Mouse (Mus musculus) gonadal fat pad, adult 2 months (tissue): Measurements from ENCODE around the gene Zcchc3. TPM values are rescaled to one million over a fixed set of nuclear protein-coding genes. Genes with fewer than 3 reads are reported as not detected.

Experiments
- polyA plus RNA-seq: library from polyadenylated mRNA; depleted of rRNA; stranded (reverse); fragments of >200 nt; gene quantifications from 2 replicates; pipeline ENCODE4 v1.2.3, GENCODE M21; 2012; rRNA removed

Zcchc3 gene
- polyA plus RNA-seq, 1 experiment: 4.0 TPM

Other genes with a start within 250 kb of the Zcchc3 start
- 26.7 and 29.6 TPM in 2 replicates for gene Csnk2a1, start 188.2 kb downstream of the Zcchc3 start, polyA plus RNA-seq
- gene Tbc1d20, start 121.2 kb downstream of the Zcchc3 start, polyA plus RNA-seq: 82.0 and 93.5 TPM in 2 replicates
- gene Rbck1, start 82.4 kb downstream of the Zcchc3 start, polyA plus RNA-seq: 140 and 169 TPM in 2 replicates
- 3.6 and 4.3 TPM in 2 replicates for gene Trib3, start 71.0 kb downstream of the Zcchc3 start, polyA plus RNA-seq
- gene Nrsn2, start 38.4 kb downstream of the Zcchc3 start, polyA plus RNA-seq: 0.07 and 0.08 TPM in 2 replicates
- 14.0 and 20.1 TPM in 2 replicates for gene Sox12, start 17.0 kb downstream of the Zcchc3 start, polyA plus RNA-seq
- 1.5 and 3.9 TPM in 2 replicates for gene 6820408C15Rik, start 560 bp upstream of the Zcchc3 start, polyA plus RNA-seq
- 374 and 466 TPM in 2 replicates for gene Defb23, start 49.6 kb upstream of the Zcchc3 start, polyA plus RNA-seq
- 2,505 and 2,619 TPM in 2 replicates for gene Defb20, start 62.0 kb upstream of the Zcchc3 start, polyA plus RNA-seq
- 427 and 445 TPM in 2 replicates for gene Defb22, start 75.1 kb upstream of the Zcchc3 start, polyA plus RNA-seq
- 162 and 254 TPM in 2 replicates for gene Defb26, start 96.7 kb upstream of the Zcchc3 start, polyA plus RNA-seq
- gene Defb28, start 103.2 kb upstream of the Zcchc3 start, polyA plus RNA-seq: 568 and 1,189 TPM in 2 replicates
- 275 and 317 TPM in 2 replicates for gene Defb29, start 125.1 kb upstream of the Zcchc3 start, polyA plus RNA-seq
- gene Gm17416, start 154.3 kb upstream of the Zcchc3 start, polyA plus RNA-seq: under 0.01 and 893 TPM in 2 replicates
- 358 and 473 TPM in 2 replicates for gene Defb21, start 157.7 kb upstream of the Zcchc3 start, polyA plus RNA-seq
- 9.6 and 11.3 TPM in 2 replicates for gene Defb19, start 165.3 kb upstream of the Zcchc3 start, polyA plus RNA-seq
- gene Defb45, start 184.4 kb upstream of the Zcchc3 start, polyA plus RNA-seq: 162 and 204 TPM in 2 replicates
- 5.4 and 9.0 TPM in 2 replicates for gene Defb36, start 189.3 kb upstream of the Zcchc3 start, polyA plus RNA-seq
- gene Defb25, start 208.0 kb upstream of the Zcchc3 start, polyA plus RNA-seq: 6,893 and 7,961 TPM in 2 replicates
- gene Rem1, start 211.9 kb upstream of the Zcchc3 start, polyA plus RNA-seq: 41.5 and 49.3 TPM in 2 replicates